Mouse (Mus musculus) heart, postnatal 25 days (tissue): Measurements from ENCODE around the gene Ggnbp2. TPM values are rescaled to one million over a fixed set of nuclear protein-coding genes. Genes with fewer than 3 reads are reported as not detected.

Experiments used
- DNase-seq: peaks from one replicate; pipeline ENCODE4 v3.0.0; 2022; ENCODE audit warnings: low spot score
- intact Hi-C: fragments of 180-260 bp; cut with DNase I; formaldehyde crosslinking; loops from one replicate; pipeline ENCODE4 v1.15.1; 2025
- total RNA-seq, 2 experiments: library from RNA; stranded (reverse); gene quantifications; 2 replicates each; pipeline ENCODE4 v1.2.3; 2021

Gene Ggnbp2
- total RNA-seq, 2 experiments from 2014 or later = 41.2 to 46.8 TPM

- DNase-seq = peak; percentile 93
- intact Hi-C loops = loop anchor here (2.0 kb wide), 1 partner anchor 42 kb away; the partner anchor contains the start of gene Ggnbp2
Measured at GRCm38 (mm10) chr11:84828516-84829399, 41.9 kb downstream of the Ggnbp2 start, which contains the start of gene Dhrs11. Gene Dhrs11, minus strand, starts transcription at chr11:84828994.

- no peak for DNase-seq
- intact Hi-C loops = loop anchor here (2.0 kb wide), 1 partner anchor 43 kb away; the partner anchor contains the start of gene Ggnbp2
Measured at GRCm38 (mm10) chr11:84827901-84828503, 42.6 kb downstream of the Ggnbp2 start.

- DNase-seq = no peak
- intact Hi-C loops = no loop called here
Measured at GRCm38 (mm10) chr11:84827492-84827891, 43.1 kb downstream of the Ggnbp2 start.

- DNase-seq = peak; percentile 62
- intact Hi-C loops = no loop called here
Measured at GRCm38 (mm10) chr11:84826185-84826584, 44.4 kb downstream of the Ggnbp2 start.

GRCm38 (mm10) chr11:84825261-84825807, 45.3 kb downstream of the Ggnbp2 start:
- intact Hi-C loops = no loop called here
- DNase-seq = no peak

- peak; percentile 31 for DNase-seq
- intact Hi-C loops = no loop called here
Measured at GRCm38 (mm10) chr11:84823484-84823897, 47.1 kb downstream of the Ggnbp2 start.

- no peak for DNase-seq
- intact Hi-C loops = no loop called here
Measured at GRCm38 (mm10) chr11:84822487-84822886, 48.1 kb downstream of the Ggnbp2 start.

- intact Hi-C loops = no loop called here
- DNase-seq = no peak
Measured at GRCm38 (mm10) chr11:84821131-84821770, 49.4 kb downstream of the Ggnbp2 start.

GRCm38 (mm10) chr11:84818961-84819692, 51.5 kb downstream of the Ggnbp2 start, which contains the start of gene Mrm1:
Gene Mrm1, minus strand, starts transcription at chr11:84819515.
- DNase-seq = peak; percentile 93
- intact Hi-C loops = loop anchor here (5.0 kb wide), 2 partner anchors 307 to 392 kb away; partner anchors contain the start of gene Aatf

- intact Hi-C loops = loop anchor here (5.0 kb wide), 2 partner anchors 306 to 391 kb away; partner anchors contain the start of gene Aatf
- DNase-seq = peak; percentile 70
Measured at GRCm38 (mm10) chr11:84818085-84818960, 52.3 kb downstream of the Ggnbp2 start.

GRCm38 (mm10) chr11:84817362-84817761, 53.3 kb downstream of the Ggnbp2 start:
- no peak for DNase-seq
- intact Hi-C loops = loop anchor here (5.0 kb wide), 2 partner anchors 305 to 390 kb away; partner anchors contain the start of gene Aatf

GRCm38 (mm10) chr11:84813724-84814510, 56.7 kb downstream of the Ggnbp2 start:
- DNase-seq = no peak
- intact Hi-C loops = loop anchor here (5.0 kb wide), 1 partner anchor 547 kb away; no protein-coding TSS in a partner anchor

GRCm38 (mm10) chr11:84804373-84804772, 66.2 kb downstream of the Ggnbp2 start:
- no peak for DNase-seq
- intact Hi-C loops = no loop called here

GRCm38 (mm10) chr11:84797627-84798353, 72.8 kb downstream of the Ggnbp2 start:
- intact Hi-C loops = loop anchor here (5.0 to 10.0 kb wide), 2 partner anchors 273 to 530 kb away; partner anchors contain the start of gene Lhx1
- DNase-seq = peak; percentile 21

GRCm38 (mm10) chr11:84797026-84797425, 73.6 kb downstream of the Ggnbp2 start:
- intact Hi-C loops = loop anchor here (5.0 to 10.0 kb wide), 2 partner anchors 272 to 530 kb away; partner anchors contain the start of gene Lhx1

GRCm38 (mm10) chr11:84794496-84795113, 76.0 kb downstream of the Ggnbp2 start:
- DNase-seq = peak; percentile 4
- intact Hi-C loops = loop anchor here (1.0 to 10.0 kb wide), 3 partner anchors 270 to 527 kb away; partner anchors contain the start of gene Lhx1

More at GRCm38 (mm10) chr11:84797026-84797425, 73.6 kb downstream of the Ggnbp2 start:
- DNase-seq = no peak
